Mouse (Mus musculus) C2C12 (cell line): ENCODE results near the gene Adprh. TPM values are rescaled to one million over a fixed set of nuclear protein-coding genes. Genes with fewer than 3 reads are reported as not detected.

Experiments
- H3K27me3 ChIP-seq: one replicate; pipeline ENCODE4 v1.6.1; 2011; ENCODE audit not compliant: control insufficient read depth, insufficient read depth, insufficient read length
- H3K36me3 ChIP-seq: one replicate; pipeline ENCODE4 v1.6.1; 2011; ENCODE audit not compliant: control insufficient read depth, insufficient read depth
- H3K4me3 ChIP-seq: one replicate; pipeline ENCODE4 v1.5.1; 2011; ENCODE audit warnings: mild to moderate bottlenecking, control low read depth; ENCODE audit not compliant: poor library complexity, insufficient read depth, severe bottlenecking
- H3K79me2 ChIP-seq: one replicate; pipeline ENCODE4 v1.6.1; 2011; ENCODE audit not compliant: control insufficient read depth, insufficient read depth
- H3K79me3 ChIP-seq: one replicate; pipeline ENCODE4 v1.6.1; 2011; ENCODE audit warnings: low read depth, control low read depth
- H3ac ChIP-seq: one replicate; pipeline ENCODE3; 2011; ENCODE audit warnings: low read depth; ENCODE audit not compliant: control insufficient read depth, insufficient read length
- CEBPB ChIP-seq: IDR thresholded peaks from one replicate; pipeline ENCODE4 v1.6.1; 2011; ENCODE audit warnings: low read depth, mild to moderate bottlenecking, control low read depth, moderate library complexity
- CTCF ChIP-seq: IDR thresholded peaks from one replicate; pipeline ENCODE4 v1.5.1; 2011; ENCODE audit not compliant: control insufficient read depth, insufficient read depth, insufficient read length
- FOSL1 ChIP-seq: IDR thresholded peaks from one replicate; pipeline ENCODE4 v1.8.0; 2011; ENCODE audit warnings: mild to moderate bottlenecking, low read length; ENCODE audit not compliant: poor library complexity, insufficient read depth, severe bottlenecking
- MAX ChIP-seq: IDR thresholded peaks from one replicate; pipeline ENCODE4 v1.6.1; 2011; ENCODE audit warnings: mild to moderate bottlenecking, control low read depth
- MYOD1 ChIP-seq: IDR thresholded peaks from one replicate; pipeline ENCODE4 v1.6.1; 2011; ENCODE audit warnings: low read depth; ENCODE audit not compliant: control insufficient read depth, insufficient read length
- MYOG ChIP-seq: IDR thresholded peaks from one replicate; pipeline ENCODE4 v1.6.1; 2011; ENCODE audit not compliant: control insufficient read depth, insufficient read length; ENCODE audit errors: extremely low read depth
- USF1 ChIP-seq: IDR thresholded peaks from one replicate; pipeline ENCODE4 v1.6.1; 2011; ENCODE audit warnings: low read depth, mild to moderate bottlenecking, control low read depth, moderate library complexity
- polyA plus RNA-seq: library from polyadenylated mRNA; unstranded; fragments of >200 nt; fragmentation: generic; extraction: Trizol; gene quantifications from one replicate; pipeline ENCODE4 v1.2.1, GENCODE M21; 2012; ENCODE audit warnings: missing spikeins

The Adprh gene
- polyA plus RNA-seq, 1 experiment = 52.2 TPM

DNA sequence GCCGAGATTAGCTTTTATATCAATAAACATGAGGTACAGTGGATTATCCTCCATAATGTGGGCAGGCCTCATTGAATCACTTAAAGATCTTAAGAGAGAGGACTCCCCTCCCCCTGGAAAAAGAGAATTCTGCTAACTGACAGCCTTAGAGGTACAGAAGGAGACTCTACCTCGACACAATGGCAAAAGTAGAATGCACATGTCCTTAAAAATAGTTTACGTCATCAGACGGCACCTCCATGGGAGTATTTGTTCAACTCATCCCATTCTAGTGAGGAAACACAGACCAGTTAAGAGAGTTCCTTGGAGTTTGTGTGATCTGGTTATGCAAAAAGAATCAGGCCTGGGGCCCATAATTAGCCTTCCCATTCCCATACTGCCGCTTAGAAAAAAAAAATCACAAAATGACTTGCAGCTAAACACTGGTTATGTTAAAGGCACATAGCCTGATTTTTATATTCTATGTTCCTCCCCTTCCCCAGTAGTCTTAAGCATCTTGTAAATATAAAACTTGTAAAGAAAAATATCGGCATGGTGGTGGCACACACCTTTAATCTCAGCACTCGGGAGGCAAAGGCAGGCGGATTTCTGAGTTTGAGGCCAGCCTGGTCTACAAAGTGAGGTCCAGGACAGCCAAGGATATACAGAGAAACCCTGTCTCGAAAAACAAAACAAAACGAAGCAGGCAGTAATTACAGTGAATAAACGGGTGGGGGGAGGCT lies 2.2 kb upstream of the Adprh start:
- no peaks in the 10 kb centered on the region for H3K27me3 ChIP-seq
- no peak overlapping the region for H3K4me3 ChIP-seq
- peaks cover 14% of the 10 kb centered on the region for H3K79me3 ChIP-seq
- H3K79me2 ChIP-seq = peaks cover 26% of the 10 kb centered on the region
- peaks cover 4% of the 10 kb centered on the region for H3K36me3 ChIP-seq
- H3ac ChIP-seq = no peak overlapping the region
- TF ChIP-seq CTCF (no peak), MYOD1 (no peak), MAX (no peak), MYOG (no peak), CEBPB (no peak), USF1 (no peak)

DNA sequence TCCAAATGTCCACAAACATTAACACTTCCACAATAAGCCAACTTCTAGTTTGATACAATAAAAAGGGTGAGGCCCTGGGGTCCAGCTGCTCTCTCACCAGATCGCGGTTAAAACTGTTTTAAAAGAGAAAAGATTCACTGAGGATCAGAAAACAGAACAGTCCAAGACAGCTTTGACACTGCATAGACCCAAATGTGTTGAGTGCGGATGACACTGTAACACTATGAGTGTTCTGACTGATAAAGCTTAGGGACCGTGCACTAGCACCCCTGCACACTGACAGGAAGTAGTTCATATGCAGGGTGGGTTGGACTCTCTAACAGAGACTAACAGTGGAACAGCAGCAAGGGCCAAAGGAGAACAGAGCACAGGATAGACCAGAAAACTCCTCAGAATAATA lies 1.4 kb upstream of the Adprh start:
- no peaks in the 10 kb centered on the region for H3K27me3 ChIP-seq
- TF ChIP-seq CTCF = no peak
- no peak for TF ChIP-seq MYOG
- TF ChIP-seq MAX = no peak
- no peak for TF ChIP-seq CEBPB
- no peak for TF ChIP-seq USF1
- H3K36me3 ChIP-seq = peaks cover 8% of the 10 kb centered on the region
- no peak overlapping the region for H3K4me3 ChIP-seq
- H3K79me3 ChIP-seq = peaks cover 6% of the 10 kb centered on the region
- H3K79me2 ChIP-seq = peaks cover 19% of the 10 kb centered on the region
- H3ac ChIP-seq = no peak overlapping the region

- peaks cover 16% of the 10 kb centered on the region for H3K36me3 ChIP-seq
Observed at GRCm38 (mm10) chr16:38453203-38453553, 675 bp upstream of the Adprh start.

GRCm38 (mm10) chr16:38451421-38452205 lies 890 bp downstream of the Adprh start:
- TF ChIP-seq CEBPB = no peak
- TF ChIP-seq MYOG = no peak
- no peak for TF ChIP-seq CTCF
- no peak for TF ChIP-seq MYOD1
- no peak for TF ChIP-seq USF1
- TF ChIP-seq MAX = no peak
- TF ChIP-seq FOSL1 = no peak
- Histone ChIP-seq H3K79me2 (peaks cover 15% of the 10 kb centered on the region), H3ac (peak overlapping the region; percentile 79), H3K36me3 (peaks cover 27% of the 10 kb centered on the region), H3K27me3 (no peaks in the 10 kb centered on the region), H3K4me3 (peak overlapping the region; percentile 46), H3K79me3 (peaks cover 6% of the 10 kb centered on the region)

More at GRCm38 (mm10) chr16:38453203-38453553, 675 bp upstream of the Adprh start:
- no peak for TF ChIP-seq USF1
- TF ChIP-seq MYOD1 = no peak
- TF ChIP-seq MAX = no peak
- TF ChIP-seq CEBPB = no peak
- TF ChIP-seq FOSL1 = no peak
- no peak for TF ChIP-seq MYOG
- TF ChIP-seq CTCF = no peak
- H3K79me2 ChIP-seq = peaks cover 15% of the 10 kb centered on the region
- H3K79me3 ChIP-seq = peaks cover 6% of the 10 kb centered on the region
- peak overlapping the region; percentile 98 for H3ac ChIP-seq
- H3K4me3 ChIP-seq = peak overlapping the region; percentile 46
- no peaks in the 10 kb centered on the region for H3K27me3 ChIP-seq

- Histone ChIP-seq H3K27me3 (no peaks in the 10 kb centered on the region), H3K79me2 (peaks cover 15% of the 10 kb centered on the region), H3ac (no peak overlapping the region), H3K36me3 (peaks cover 34% of the 10 kb centered on the region), H3K79me3 (peaks cover 6% of the 10 kb centered on the region), H3K4me3 (no peak overlapping the region)
- no peak for TF ChIP-seq FOSL1
- TF ChIP-seq CEBPB = no peak
Observed at GRCm38 (mm10) chr16:38450707-38451106, 1.8 kb downstream of the Adprh start.

DNA sequence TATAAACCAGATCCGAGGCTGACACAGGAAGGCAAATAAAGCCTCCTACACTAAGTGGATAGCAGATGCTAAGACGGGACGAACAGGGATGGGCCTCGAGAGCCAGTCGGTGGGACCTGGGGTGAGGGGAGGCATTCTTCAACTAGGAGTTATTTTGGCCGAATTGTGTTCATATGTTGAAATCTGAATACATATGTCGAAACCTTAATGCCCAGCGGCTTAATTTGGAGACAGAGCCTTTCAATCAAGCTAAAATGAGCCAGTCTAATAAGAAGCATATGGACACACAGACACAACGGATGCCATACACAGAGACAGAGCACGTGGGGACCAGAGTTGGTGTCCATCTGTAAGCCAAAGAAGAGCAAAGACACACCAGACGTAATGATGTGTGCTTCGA lies 4.0 kb downstream of the Adprh start:
- Histone ChIP-seq H3ac (no peak overlapping the region), H3K36me3 (peaks cover 52% of the 10 kb centered on the region), H3K79me2 (peaks cover 15% of the 10 kb centered on the region), H3K27me3 (no peaks in the 10 kb centered on the region), H3K79me3 (peaks cover 6% of the 10 kb centered on the region), H3K4me3 (no peak overlapping the region)
- TF ChIP-seq MYOD1 (no peak), CTCF (no peak), FOSL1 (no peak), MYOG (no peak), CEBPB (no peak), USF1 (no peak), MAX (no peak)
